Mouse (Mus musculus) kidney, embryonic 15.5 days (tissue): ENCODE data around the gene Pecam1. TPM values are rescaled to one million over a fixed set of nuclear protein-coding genes. Genes with fewer than 3 reads are reported as not detected.
A peak's percentile ranks its signal among the peaks of the same experiment; 100 is the strongest.
"Not testable (repeated sequence)": the region's sequence is repeated elsewhere in the genome, so short reads cannot be mapped to it uniquely, and the experiment has no call there.

ENCODE experiments used
- ATAC-seq: fragments of 200-750 bp; cut with Nextera tagmentation; replicated peaks from 2 replicates; pipeline ENCODE4 v1.8.0; 2017; ENCODE audit warnings: moderate TSS enrichment; ENCODE audit not compliant: low FRiP score
- H3K27ac ChIP-seq: fragments of 300-500 bp; sonication (generic); 2 replicates; pipeline ENCODE4 v1.5.1; 2015; ENCODE audit warnings: mild to moderate bottlenecking, inconsistent platforms
- H3K27me3 ChIP-seq: fragments of 300-500 bp; sonication (generic); 2 replicates; pipeline ENCODE4 v1.6.1; 2015; ENCODE audit warnings: inconsistent platforms
- H3K36me3 ChIP-seq: fragments of 300-500 bp; sonication (generic); 2 replicates; pipeline ENCODE4 v1.6.1; 2015; ENCODE audit warnings: inconsistent platforms
- H3K4me1 ChIP-seq: fragments of 300-500 bp; sonication (generic); 2 replicates; pipeline ENCODE4 v1.6.1; 2015; ENCODE audit warnings: inconsistent platforms
- H3K4me2 ChIP-seq: fragments of 300-500 bp; sonication (generic); 2 replicates; pipeline ENCODE4 v1.6.1; 2015; ENCODE audit warnings: moderate library complexity, mild to moderate bottlenecking, inconsistent platforms
- H3K4me3 ChIP-seq: fragments of 300-500 bp; sonication (generic); replicated peaks from 2 replicates; pipeline ENCODE4 v1.5.1; 2015; ENCODE audit warnings: mild to moderate bottlenecking, inconsistent platforms
- H3K9ac ChIP-seq: fragments of 300-500 bp; sonication (generic); 2 replicates; pipeline ENCODE4 v1.6.1; 2015; ENCODE audit warnings: mild to moderate bottlenecking, inconsistent platforms
- H3K9me3 ChIP-seq: fragments of 300-500 bp; sonication (generic); replicated peaks from 2 replicates; pipeline ENCODE4 v1.6.1; 2016; ENCODE audit warnings: inconsistent platforms
- WGBS: fragments of 180-500 bp; shearing (Covaris S2); methylation state at CpG from one replicate; pipeline ENCODE4 v1.1.7; 2015; ENCODE audit warnings: mixed read lengths; 5-methylcytosine and 5-hydroxymethylcytosine counted together
- polyA plus RNA-seq: library from polyadenylated mRNA; unstranded; fragments of >200 nt; fragmentation: Nextera tagmentation; extraction: Ambion mirVana; gene quantifications from 2 replicates; pipeline ENCODE4 v1.2.1, GENCODE M21; 2015

Gene Pecam1
- polyA plus RNA-seq, 1 experiment from 2014 or later = 66.5 TPM

DNA sequence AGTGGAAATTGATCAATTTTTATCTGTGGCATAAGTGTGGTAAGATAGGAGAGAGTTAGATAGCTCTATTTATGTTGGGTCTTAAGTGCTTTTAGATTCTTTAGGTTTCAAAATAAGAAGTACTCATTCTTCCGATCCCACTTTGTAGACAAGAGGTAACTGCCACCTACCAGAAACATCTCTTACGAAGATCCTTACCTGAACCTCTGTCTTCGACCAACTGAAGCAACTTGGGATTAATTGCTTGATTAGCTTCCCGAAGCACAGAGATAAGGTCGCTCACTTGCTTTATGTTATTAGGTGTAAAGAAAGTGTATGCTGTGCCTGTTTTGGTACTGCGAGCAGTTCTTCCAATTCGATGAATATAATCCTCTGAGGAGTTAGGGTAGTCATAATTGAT, 31.8 kb upstream of the Pecam1 start:
- WGBS = 84% methylated on average over 7 of the region's 7 CpGs
- H3K27me3 ChIP-seq = not testable (repeated sequence)

DNA sequence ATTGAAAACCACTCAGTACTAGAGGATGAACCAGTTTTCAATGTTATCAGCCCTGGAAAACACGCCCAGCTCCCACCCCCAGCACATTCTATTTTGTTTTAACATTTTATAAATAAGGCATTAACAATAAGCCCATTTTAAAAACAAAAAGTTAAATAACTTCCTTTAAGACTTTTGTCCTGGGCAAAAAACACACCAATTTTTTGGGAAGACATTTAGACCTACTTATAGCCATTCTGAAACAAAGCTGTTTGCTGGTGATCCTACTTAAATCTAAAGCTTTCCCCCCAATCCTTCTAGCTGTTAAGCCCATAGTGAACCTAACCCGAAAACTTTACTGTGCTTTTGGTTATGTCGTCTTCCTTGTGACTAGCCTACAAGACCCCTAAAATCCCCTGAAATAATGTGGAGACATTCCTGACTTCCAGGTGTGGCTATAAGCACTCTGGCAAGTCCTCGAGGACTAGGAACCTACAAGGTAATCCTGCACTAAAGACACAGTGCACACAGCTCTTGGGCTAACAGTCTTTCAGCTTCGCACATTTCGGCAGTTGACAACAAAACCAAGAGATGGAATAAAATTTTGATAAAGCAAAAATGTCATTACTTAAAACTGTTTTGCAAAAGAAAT, 30.3 kb upstream of the Pecam1 start:
- Histone ChIP-seq H3K27me3 (no peaks in the 10 kb centered on the region), H3K4me3 (no peak overlapping the region), H3K9me3 (no peaks in the 10 kb centered on the region), H3K4me2 (0 out of 2 replicates have a peak overlapping the region, but pooled peaks have one; percentile 82), H3K9ac (no peak overlapping the region), H3K36me3 (peaks cover 73% of the 10 kb centered on the region), H3K4me1 (peaks cover 33% of the 10 kb centered on the region), H3K27ac (peak overlapping the region; percentile 5; the same call in 1 of the 2 replicates)
- ATAC-seq = no peak
- 79% methylated on average over 6 of the region's 6 CpGs for WGBS

More for the DNA sequence above, 31.8 kb upstream of the Pecam1 start:
- not testable (repeated sequence) for H3K4me2 ChIP-seq, H3K9ac ChIP-seq, H3K27ac ChIP-seq, H3K4me3 ChIP-seq, ATAC-seq, H3K9me3 ChIP-seq
- Histone ChIP-seq H3K36me3 (peaks cover 71% of the 10 kb centered on the region), H3K4me1 (peaks cover 39% of the 10 kb centered on the region)

DNA sequence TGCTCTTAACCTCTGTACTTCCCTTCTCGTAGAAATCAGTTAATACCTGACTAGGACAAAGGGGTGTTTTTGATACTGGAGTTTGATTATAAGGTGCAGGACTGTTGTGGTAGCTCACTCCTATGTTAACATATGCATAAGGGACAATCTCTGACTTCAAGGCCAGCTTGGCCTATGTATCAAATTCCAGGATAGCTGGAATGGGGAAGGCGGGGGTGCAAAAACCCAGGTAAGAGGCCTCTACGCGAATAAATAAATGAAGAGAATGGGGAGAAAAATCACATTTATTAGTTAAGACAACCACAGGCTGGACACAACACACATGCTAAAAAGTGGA, 29.6 kb upstream of the Pecam1 start:
- WGBS = 65% methylated on average over 4 of the region's 4 CpGs
- H3K4me2 ChIP-seq = peak overlapping the region; percentile 82; the same call in 1 of the 2 replicates

DNA sequence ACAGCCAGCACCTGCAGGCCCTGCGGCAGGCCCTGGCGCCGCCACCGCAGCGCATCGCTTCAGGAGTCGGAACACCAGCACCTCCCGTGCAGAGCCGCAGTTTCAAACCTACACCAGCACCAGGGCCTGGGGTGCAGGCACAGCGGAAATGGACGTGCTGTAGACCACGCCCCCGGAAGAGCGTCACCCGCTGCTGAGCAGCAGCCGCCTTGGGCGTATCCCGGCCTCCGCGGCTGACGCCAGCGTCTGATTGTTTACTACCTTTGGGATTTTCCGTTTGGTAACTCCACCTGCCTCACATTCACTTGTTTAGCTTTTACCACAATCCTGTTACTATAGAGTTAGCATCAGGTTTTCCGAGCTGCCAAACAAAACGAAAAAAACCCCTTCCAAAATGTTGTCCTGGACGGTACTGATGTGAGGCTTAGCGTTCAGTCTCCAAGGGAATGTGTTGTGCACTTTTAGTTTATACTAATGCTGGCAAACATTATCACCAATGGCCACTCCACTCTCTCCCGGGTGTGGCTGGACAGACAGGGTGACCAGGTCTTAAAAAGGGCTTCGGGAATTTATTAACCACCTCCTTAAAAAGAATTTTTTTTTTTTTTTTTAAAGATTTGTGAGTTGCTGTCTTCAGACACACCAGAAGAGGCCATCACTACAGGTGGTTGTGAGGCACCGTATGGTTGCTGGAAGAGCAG, 29.1 kb upstream of the Pecam1 start, which contains the start of gene Polg2:
Gene Polg2, minus strand, starts transcription at position 150 of the 701 bp plus-strand sequence.
- 2% methylated on average over 30 of the region's 30 CpGs for WGBS

More for the DNA sequence above, 29.6 kb upstream of the Pecam1 start:
- H3K9me3 ChIP-seq = no peaks in the 10 kb centered on the region
- H3K9ac ChIP-seq = 0 out of 2 replicates have a peak overlapping the region, but pooled peaks have one; percentile 3
- no peak for ATAC-seq
- H3K4me3 ChIP-seq = peak overlapping the region; percentile 89
- H3K27me3 ChIP-seq = no peaks in the 10 kb centered on the region
- peaks cover 73% of the 10 kb centered on the region for H3K36me3 ChIP-seq
- H3K27ac ChIP-seq = peak overlapping the region; percentile 99
- H3K4me1 ChIP-seq = peaks cover 27% of the 10 kb centered on the region

DNA sequence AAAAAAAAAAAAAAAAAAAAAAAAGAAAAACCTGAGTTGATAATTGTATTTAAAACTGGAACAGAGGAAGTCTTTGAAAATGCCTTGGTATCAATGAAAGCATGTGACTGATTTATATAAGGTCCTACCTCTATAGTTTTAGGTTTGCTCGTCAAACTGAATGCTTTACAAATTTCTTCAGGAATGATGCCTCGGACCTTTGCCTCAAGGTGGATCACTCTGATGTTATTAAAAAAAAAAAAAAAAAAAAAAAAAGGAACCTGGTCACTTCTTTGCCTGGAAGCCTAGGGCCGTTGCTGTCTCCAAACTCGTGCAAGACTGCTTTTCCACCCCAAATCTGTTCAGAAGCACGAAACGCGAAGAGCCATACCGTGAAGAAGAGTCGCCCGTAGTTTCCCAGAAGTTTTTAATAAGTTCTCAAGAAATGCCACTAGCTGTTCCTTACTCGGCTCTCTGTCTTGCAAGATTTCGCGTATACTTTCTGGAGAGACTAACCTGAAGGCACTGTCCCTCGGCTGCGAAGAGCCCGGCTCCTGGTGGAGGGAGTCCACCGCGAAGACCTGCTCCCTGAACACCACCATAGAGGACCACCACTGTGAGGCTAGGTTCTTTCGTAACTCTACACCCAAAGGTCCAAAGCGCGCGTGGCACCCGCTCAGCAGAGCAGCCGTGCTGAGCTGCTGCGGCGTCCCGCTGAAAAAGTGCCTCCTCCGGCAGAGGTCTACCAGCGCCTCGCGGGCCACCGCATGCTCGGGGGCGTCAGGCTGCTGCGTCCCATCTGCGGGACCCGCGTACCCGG, 28.4 kb upstream of the Pecam1 start:
- ATAC-seq = peak; percentile 91
- H3K4me2 ChIP-seq = peak overlapping the region; percentile 82
- H3K4me1 ChIP-seq = peaks cover 22% of the 10 kb centered on the region
- H3K27me3 ChIP-seq = no peaks in the 10 kb centered on the region
- peaks cover 73% of the 10 kb centered on the region for H3K36me3 ChIP-seq
- peak overlapping the region; percentile 92 for H3K9ac ChIP-seq
- peak overlapping the region; percentile 89 for H3K4me3 ChIP-seq
- H3K27ac ChIP-seq = peak overlapping the region; percentile 99
- H3K9me3 ChIP-seq = no peaks in the 10 kb centered on the region
- WGBS = 1% methylated on average over 39 of the region's 39 CpGs

More for the DNA sequence above, 29.1 kb upstream of the Pecam1 start, which contains the start of gene Polg2:
- H3K27ac ChIP-seq = peak within 1 kb of the TSS; percentile 99
- peak within 1 kb of the TSS; percentile 89 for H3K4me3 ChIP-seq
- H3K9ac ChIP-seq = peak within 1 kb of the TSS; percentile 92
- no peaks in the 10 kb centered on the region for H3K9me3 ChIP-seq
- peaks cover 73% of the 10 kb centered on the region for H3K36me3 ChIP-seq
- H3K4me2 ChIP-seq = peak within 1 kb of the TSS; percentile 82
- no peaks in the 10 kb centered on the region for H3K27me3 ChIP-seq
- H3K4me1 ChIP-seq = peaks cover 26% of the 10 kb centered on the region
- peak; percentile 99 for ATAC-seq

DNA sequence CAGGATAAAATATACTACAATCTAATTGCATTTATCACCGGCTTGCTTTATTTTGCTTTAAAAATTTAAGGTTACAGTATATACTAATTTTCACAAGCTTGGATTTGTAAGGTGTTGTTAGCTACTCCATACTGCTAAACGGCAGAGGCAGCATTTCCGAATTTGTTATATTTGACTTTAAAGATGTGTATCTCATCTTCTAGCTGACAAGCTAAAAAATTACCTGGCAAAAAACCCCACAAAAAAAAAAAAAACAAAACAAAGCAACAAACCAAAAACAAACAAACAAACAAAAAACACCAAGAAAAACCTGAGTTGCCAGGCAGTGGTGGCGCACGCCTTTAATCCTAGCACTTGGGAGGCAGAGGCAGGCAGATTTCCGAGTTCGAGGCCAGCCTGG, 27.7 kb upstream of the Pecam1 start:
- H3K9ac ChIP-seq = no peak overlapping the region
- 94% methylated on average over 7 of the region's 7 CpGs for WGBS
- H3K9me3 ChIP-seq = no peaks in the 10 kb centered on the region
- no peaks in the 10 kb centered on the region for H3K27me3 ChIP-seq
- peaks cover 73% of the 10 kb centered on the region for H3K36me3 ChIP-seq
- H3K4me2 ChIP-seq = peak overlapping the region; percentile 82
- H3K4me3 ChIP-seq = peak overlapping the region; percentile 89
- H3K4me1 ChIP-seq = peaks cover 17% of the 10 kb centered on the region
- no peak overlapping the region for H3K27ac ChIP-seq
- no peak for ATAC-seq

DNA sequence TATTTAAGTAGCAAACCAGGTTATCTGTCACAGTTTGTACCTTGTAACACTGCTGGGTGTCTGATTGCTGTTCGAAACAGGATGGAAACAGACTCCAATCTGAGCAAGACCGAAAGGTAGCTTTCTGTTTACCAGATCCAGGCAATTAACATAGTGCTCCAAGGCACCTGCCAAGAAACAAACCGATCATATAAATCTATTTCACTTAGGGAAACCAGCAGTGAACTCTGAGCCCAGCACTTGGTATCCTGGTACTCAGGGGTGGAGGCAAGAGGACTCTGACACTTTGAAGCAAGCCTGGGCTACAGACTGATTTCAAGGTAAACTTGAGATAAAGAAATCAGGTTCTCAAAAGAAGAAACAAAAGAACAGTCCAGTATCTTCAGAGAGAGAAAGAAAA, 27.0 kb upstream of the Pecam1 start:
- H3K4me1 ChIP-seq = peaks cover 17% of the 10 kb centered on the region
- 92% methylated on average over 3 of the region's 3 CpGs for WGBS
- H3K9me3 ChIP-seq = no peaks in the 10 kb centered on the region
- ATAC-seq = no peak
- H3K36me3 ChIP-seq = peaks cover 73% of the 10 kb centered on the region
- H3K4me2 ChIP-seq = peak overlapping the region; percentile 23; the same call in 1 of the 2 replicates
- H3K27me3 ChIP-seq = no peaks in the 10 kb centered on the region
- H3K4me3 ChIP-seq = no peak overlapping the region
- H3K9ac ChIP-seq = no peak overlapping the region
- H3K27ac ChIP-seq = no peak overlapping the region

DNA sequence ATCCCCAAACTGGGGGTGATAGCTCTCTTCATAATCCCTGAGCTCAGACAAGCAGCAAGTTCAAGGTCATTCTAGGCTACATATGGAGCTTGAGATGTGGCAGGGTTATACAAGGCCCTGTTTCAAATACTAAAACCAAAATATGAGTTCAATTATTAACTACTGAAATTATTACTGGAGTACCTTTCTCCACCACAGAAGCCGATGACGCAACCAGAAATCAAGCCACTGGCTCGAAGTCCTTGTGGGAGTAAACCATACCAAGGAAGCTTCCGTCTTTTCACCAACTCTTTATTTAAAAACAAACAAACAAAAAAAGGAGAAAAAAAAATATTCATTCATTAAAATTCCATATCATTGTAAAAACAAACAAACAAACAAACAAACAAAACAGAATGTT, 26.5 kb upstream of the Pecam1 start:
- no peak for ATAC-seq
- Histone ChIP-seq H3K9ac (no peak overlapping the region), H3K4me2 (no peak overlapping the region), H3K4me3 (no peak overlapping the region), H3K27ac (no peak overlapping the region), H3K9me3 (no peaks in the 10 kb centered on the region), H3K4me1 (peaks cover 17% of the 10 kb centered on the region), H3K36me3 (peaks cover 73% of the 10 kb centered on the region), H3K27me3 (no peaks in the 10 kb centered on the region)
- 85% methylated on average over 4 of the region's 4 CpGs for WGBS

DNA sequence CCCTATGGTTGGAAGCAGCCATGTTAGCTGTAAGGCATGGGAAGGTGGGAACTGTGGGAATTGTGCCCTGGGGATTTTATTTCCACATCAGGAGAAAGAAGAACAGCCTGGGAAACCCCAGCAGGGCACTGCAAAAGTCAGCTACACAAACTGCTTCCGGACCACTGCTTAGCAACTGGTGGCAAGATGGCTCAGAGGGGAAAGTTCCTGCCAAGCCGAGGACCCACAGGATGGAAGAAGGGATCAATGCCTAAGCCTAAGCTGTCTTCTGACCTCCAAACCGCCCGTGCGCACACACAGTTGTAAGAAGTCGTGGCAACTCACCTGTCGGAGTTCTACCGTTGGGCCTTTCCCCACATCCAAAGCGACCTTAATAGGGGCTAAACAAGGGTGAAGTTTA, 22.6 kb upstream of the Pecam1 start:
- H3K36me3 ChIP-seq = peaks cover 93% of the 10 kb centered on the region
- H3K9ac ChIP-seq = no peak overlapping the region
- no peak overlapping the region for H3K4me2 ChIP-seq
- H3K27me3 ChIP-seq = no peaks in the 10 kb centered on the region
- 90% methylated on average over 9 of the region's 9 CpGs for WGBS
- ATAC-seq = no peak
- H3K4me1 ChIP-seq = peaks cover 8% of the 10 kb centered on the region
- no peak overlapping the region for H3K27ac ChIP-seq
- H3K9me3 ChIP-seq = no peaks in the 10 kb centered on the region
- H3K4me3 ChIP-seq = no peak overlapping the region

DNA sequence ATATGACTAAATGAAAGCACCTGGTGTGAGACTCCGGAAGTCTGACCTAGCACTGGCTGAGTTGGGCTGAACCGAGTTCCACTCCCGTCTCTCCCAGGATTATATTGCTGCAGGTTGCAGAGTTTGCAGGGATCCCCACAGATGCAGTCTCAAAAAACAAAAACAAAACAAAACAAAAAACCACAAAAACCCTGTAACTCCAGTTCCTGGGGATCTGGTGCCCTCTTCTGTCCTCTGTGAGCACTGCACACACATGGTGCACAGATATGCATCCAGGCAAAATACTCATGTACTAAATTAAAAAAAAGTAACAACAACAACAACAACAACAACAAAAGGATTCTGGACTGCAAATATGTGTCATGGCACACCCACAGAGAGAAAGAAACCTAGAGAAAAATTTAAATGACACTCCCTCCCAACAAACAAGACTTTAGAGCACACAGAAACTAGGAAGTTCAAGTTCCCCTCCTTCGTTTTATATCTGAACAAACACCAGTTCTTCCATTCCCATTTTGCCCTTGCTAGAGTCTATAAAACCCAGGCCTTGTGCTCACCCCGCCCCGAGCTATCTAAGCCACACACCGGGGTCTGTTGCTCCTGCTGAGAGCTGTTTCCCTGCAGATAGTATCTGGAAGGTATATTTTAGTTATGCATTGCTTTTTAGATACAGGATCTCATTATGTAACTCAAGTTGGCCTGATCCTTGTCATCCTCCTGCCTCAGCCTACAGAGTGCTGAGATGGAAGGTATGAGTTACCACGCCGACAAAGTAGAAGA, 20.0 kb upstream of the Pecam1 start:
- no peaks in the 10 kb centered on the region for H3K4me1 ChIP-seq
- peaks cover 97% of the 10 kb centered on the region for H3K36me3 ChIP-seq
- ATAC-seq = no peak
- no peak overlapping the region for H3K4me2 ChIP-seq
- H3K27ac ChIP-seq = no peak overlapping the region
- H3K27me3 ChIP-seq = no peaks in the 10 kb centered on the region
- no peak overlapping the region for H3K9ac ChIP-seq
- 95% methylated on average over 9 of the region's 9 CpGs for WGBS
- no peak overlapping the region for H3K4me3 ChIP-seq
- H3K9me3 ChIP-seq = 0 out of 2 replicates have a peak, but pooled peaks cover 3% of the 10 kb centered on the region

DNA sequence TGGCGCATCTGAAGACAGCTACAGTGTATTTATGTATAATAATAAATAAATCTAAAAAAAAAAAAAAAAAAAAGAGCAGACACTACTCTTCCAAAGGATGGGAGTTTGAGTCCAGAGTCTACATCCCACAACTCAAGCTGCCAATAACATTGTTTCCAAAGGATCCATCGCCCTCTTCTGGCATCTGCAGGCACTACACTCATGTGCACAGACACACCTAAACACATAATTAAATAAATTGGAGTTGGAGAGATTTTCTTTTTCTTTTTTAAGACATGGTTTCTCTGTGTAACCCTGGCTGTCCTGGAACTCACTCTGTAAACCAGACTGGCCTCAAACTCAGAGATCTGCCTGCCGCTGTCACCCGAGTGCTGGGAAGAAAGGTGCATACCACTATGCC, 17.1 kb upstream of the Pecam1 start:
- H3K27me3 ChIP-seq = no peaks in the 10 kb centered on the region
- H3K9ac ChIP-seq = no peak overlapping the region
- H3K36me3 ChIP-seq = peaks cover 77% of the 10 kb centered on the region
- H3K27ac ChIP-seq = no peak overlapping the region
- H3K9me3 ChIP-seq = 0 out of 2 replicates have a peak, but pooled peaks cover 3% of the 10 kb centered on the region
- ATAC-seq = no peak
- H3K4me1 ChIP-seq = peaks cover 8% of the 10 kb centered on the region
- WGBS = 89% methylated on average over 4 of the region's 4 CpGs
- H3K4me2 ChIP-seq = no peak overlapping the region
- no peak overlapping the region for H3K4me3 ChIP-seq
